Mouse (Mus musculus) ovary, postnatal 36 days (tissue): Measurements from ENCODE around the gene Serpinb6c.
"Not testable (repeated sequence)": the region's sequence is repeated elsewhere in the genome, so short reads cannot be mapped to it uniquely, and the experiment has no call there.

Experiments
- DNase-seq: peaks from one replicate; pipeline ENCODE4 v3.0.0; 2022; ENCODE audit warnings: low spot score, mixed read lengths

The Serpinb6c gene

GRCm38 (mm10) chr13:33905176-33905954 lies at the start of gene Serpinb6c:
TSS of gene Serpinb6c (minus strand) at chr13:33905708.
- DNase-seq: no peak

GRCm38 (mm10) chr13:33952947-33953346 lies 47.4 kb upstream of the Serpinb6c start:
- DNase-seq: no peak

- no peak for DNase-seq
Observed at GRCm38 (mm10) chr13:33952075-33952449, 46.6 kb upstream of the Serpinb6c start.

GRCm38 (mm10) chr13:33951308-33952074 lies 46.0 kb upstream of the Serpinb6c start:
- DNase-seq: no peak

GRCm38 (mm10) chr13:33942212-33942779 lies 36.8 kb upstream of the Serpinb6c start:
- DNase-seq: peak; percentile 38

GRCm38 (mm10) chr13:33941288-33941808 lies 35.8 kb upstream of the Serpinb6c start:
- DNase-seq: no peak

GRCm38 (mm10) chr13:33937587-33937986 lies 32.1 kb upstream of the Serpinb6c start:
- DNase-seq: not testable (repeated sequence)

- DNase-seq: no peak
Observed at GRCm38 (mm10) chr13:33937151-33937550, 31.6 kb upstream of the Serpinb6c start.

GRCm38 (mm10) chr13:33935465-33936181 lies 30.1 kb upstream of the Serpinb6c start:
- DNase-seq: peak; percentile 67

- no peak for DNase-seq
Observed at GRCm38 (mm10) chr13:33934743-33935142, 29.2 kb upstream of the Serpinb6c start.

- DNase-seq: no peak
Observed at GRCm38 (mm10) chr13:33930912-33931311, 25.4 kb upstream of the Serpinb6c start.

- DNase-seq: no peak
Observed at GRCm38 (mm10) chr13:33930281-33930680, 24.8 kb upstream of the Serpinb6c start.

- DNase-seq: no peak
Observed at GRCm38 (mm10) chr13:33921699-33922098, 16.2 kb upstream of the Serpinb6c start.

- DNase-seq: no peak
Observed at GRCm38 (mm10) chr13:33921041-33921440, 15.5 kb upstream of the Serpinb6c start.

- no peak for DNase-seq
Observed at GRCm38 (mm10) chr13:33906821-33907220, 1.3 kb upstream of the Serpinb6c start.

- DNase-seq: no peak
Observed at GRCm38 (mm10) chr13:33903290-33903689, 2.2 kb downstream of the Serpinb6c start.

- peak; percentile 39 for DNase-seq
Observed at GRCm38 (mm10) chr13:33894207-33894606, 11.3 kb downstream of the Serpinb6c start.

- no peak for DNase-seq
Observed at GRCm38 (mm10) chr13:33843308-33843707, 62.2 kb downstream of the Serpinb6c start, which contains the start of gene Serpinb6e. TSS of gene Serpinb6e (minus strand) at chr13:33843408.

- DNase-seq: no peak
Observed at GRCm38 (mm10) chr13:33830751-33831150, 74.8 kb downstream of the Serpinb6c start.
